ENCODE assay signal across 8 mouse cellular contexts in genomic region chr2:72234943-72235342, GRCm38 (mm10). TPM values are rescaled to one million over a fixed set of nuclear protein-coding genes. Genes with fewer than 3 reads are reported as not detected.
DNase-seq lines count a peak whose midpoint lies in the region; ATAC-seq lines count a peak whose summit lies in the region.

No protein-coding gene starts in this region.

- H3K79me2 ChIP-seq in macrophage (ENCODE audit: inconsistent target) = no peaks in the 10 kb centered on the region

- no peak overlapping the region for H3K9ac ChIP-seq in hindbrain, embryonic 13.5 days
- no peak overlapping the region for H3K9ac ChIP-seq in embryonic facial prominence, embryonic 15.5 days
- H3K9ac ChIP-seq in heart, embryonic 11.5 days (ENCODE audit: low read depth, low read length) = peak overlapping the region; percentile 65

- no peak for ATAC-seq in hindbrain, embryonic 13.5 days (ENCODE audit: low FRiP score)
- ATAC-seq in embryonic facial prominence, embryonic 15.5 days (ENCODE audit: insufficient number of reproducible peaks, low FRiP score, low TSS enrichment, low read depth) = 0 out of 2 replicates have a peak, but pooled peaks have one; percentile 32
- no peak for ATAC-seq in heart, embryonic 11.5 days (replicated peaks; ENCODE audit: insufficient number of reproducible peaks, low FRiP score, low TSS enrichment)

- H3K36me3 ChIP-seq in hindbrain, embryonic 10.5 days = no peaks in the 10 kb centered on the region
- H3K36me3 ChIP-seq in hindbrain, embryonic 13.5 days = no peaks in the 10 kb centered on the region
- no peaks in the 10 kb centered on the region for H3K36me3 ChIP-seq in embryonic facial prominence, embryonic 15.5 days
- no peaks in the 10 kb centered on the region for H3K36me3 ChIP-seq in heart, embryonic 11.5 days (ENCODE audit: control insufficient read depth, insufficient read depth, low read length)
- H3K36me3 ChIP-seq in macrophage (ENCODE audit: inconsistent target) = no peaks in the 10 kb centered on the region

- no peak overlapping the region for H3K4me2 ChIP-seq in hindbrain, embryonic 13.5 days
- no peak overlapping the region for H3K4me2 ChIP-seq in embryonic facial prominence, embryonic 15.5 days (replicated peaks)
- peak overlapping the region; percentile 34 for H3K4me2 ChIP-seq in heart, embryonic 11.5 days

- peaks cover 7% of the 10 kb centered on the region for H3K4me1 ChIP-seq in hindbrain, embryonic 10.5 days (replicated peaks)
- peaks cover 9% of the 10 kb centered on the region for H3K4me1 ChIP-seq in hindbrain, embryonic 13.5 days (replicated peaks)
- peaks cover 43% of the 10 kb centered on the region for H3K4me1 ChIP-seq in embryonic facial prominence, embryonic 15.5 days
- H3K4me1 ChIP-seq in heart, embryonic 11.5 days (ENCODE audit: control insufficient read depth, insufficient read depth, low read length) = peaks cover 17% of the 10 kb centered on the region; the same call in 1 of the 2 replicates

- H3K27ac ChIP-seq in hindbrain, embryonic 10.5 days = no peak overlapping the region
- H3K27ac ChIP-seq in hindbrain, embryonic 13.5 days = no peak overlapping the region
- H3K27ac ChIP-seq in embryonic facial prominence, embryonic 15.5 days (replicated peaks) = peak overlapping the region; percentile 88
- H3K27ac ChIP-seq in heart, embryonic 11.5 days (ENCODE audit: low read depth, low read length) = peak overlapping the region; percentile 97
- H3K27ac ChIP-seq in macrophage = peak overlapping the region; percentile 38

- H3K9me3 ChIP-seq in hindbrain, embryonic 10.5 days = no peaks in the 10 kb centered on the region
- H3K9me3 ChIP-seq in hindbrain, embryonic 13.5 days = no peaks in the 10 kb centered on the region
- H3K9me3 ChIP-seq in embryonic facial prominence, embryonic 15.5 days (replicated peaks) = no peaks in the 10 kb centered on the region
- no peaks in the 10 kb centered on the region for H3K9me3 ChIP-seq in heart, embryonic 11.5 days (replicated peaks; ENCODE audit: control insufficient read depth, low read length)

- H3K27me3 ChIP-seq in hindbrain, embryonic 10.5 days (ENCODE audit: insufficient read depth, poor library complexity, severe bottlenecking) = peaks cover 4% of the 10 kb centered on the region; the same call in 1 of the 2 replicates
- H3K27me3 ChIP-seq in hindbrain, embryonic 13.5 days = peaks cover 38% of the 10 kb centered on the region
- H3K27me3 ChIP-seq in embryonic facial prominence, embryonic 15.5 days = no peaks in the 10 kb centered on the region
- H3K27me3 ChIP-seq in heart, embryonic 11.5 days (ENCODE audit: control insufficient read depth, insufficient read depth, low read length) = no peaks in the 10 kb centered on the region

- DNase-seq in hindbrain, embryonic 10.5 days (ENCODE audit: low spot score) = peak; percentile 69
- DNase-seq in brain, adult 2 months (ENCODE audit: low read depth, low spot score) = peak; percentile 94
- DNase-seq in layer of hippocampus, postnatal 36 days = peak; percentile 57 to 74
- DNase-seq in right cerebral cortex, postnatal 14 days = peak; percentile 68

- 0% methylated on average over 3 of the region's 3 CpGs for WGBS in hindbrain, embryonic 10.5 days
- WGBS in hindbrain, embryonic 13.5 days = 4% methylated on average over 3 of the region's 3 CpGs
- WGBS in embryonic facial prominence, embryonic 15.5 days = 0% methylated on average over 3 of the region's 3 CpGs
- WGBS in heart, embryonic 11.5 days (ENCODE audit: insufficient replicate concordance) = 3% methylated on average over 3 of the region's 3 CpGs
- WGBS in macrophage (ENCODE audit: missing documents) = 0% methylated on average over 3 of the region's 3 CpGs

- H3K4me3 ChIP-seq in hindbrain, embryonic 10.5 days = no peak overlapping the region
- H3K4me3 ChIP-seq in hindbrain, embryonic 13.5 days = no peak overlapping the region
- no peak overlapping the region for H3K4me3 ChIP-seq in embryonic facial prominence, embryonic 15.5 days (replicated peaks)
- H3K4me3 ChIP-seq in heart, embryonic 11.5 days (ENCODE audit: low read depth, low read length) = no peak overlapping the region
- H3K4me3 ChIP-seq in macrophage (ENCODE audit: inconsistent target) = no peak overlapping the region

RNA-seq across cellular contexts. Expression of gene Map3k20, which starts 50.5 kb away (rescaled TPM):
- polyA plus RNA-seq in hindbrain, embryonic 10.5 days (2016; fragmentation: Nextera tagmentation; extraction: Ambion mirVana) = 7.4 and 9.4 TPM in 2 replicates
- polyA plus RNA-seq in hindbrain, embryonic 13.5 days (2015; fragmentation: Nextera tagmentation; extraction: Ambion mirVana) = 3.8 and 4.1 TPM in 2 replicates
- polyA plus RNA-seq in embryonic facial prominence, embryonic 15.5 days (2015; fragmentation: Nextera tagmentation; extraction: Ambion mirVana) = 21.0 and 23.9 TPM in 2 replicates
- polyA plus RNA-seq in heart, embryonic 11.5 days (2014; fragmentation: Nextera tagmentation; extraction: Ambion mirVana) = 62.5 and 68.7 TPM in 2 replicates
- total RNA-seq in layer of hippocampus, postnatal 36 days (2021) = 10 to 100 TPM; 10.7 to 11.5 TPM
- total RNA-seq in macrophage (2018; cell fraction: chromatin; rRNA removed) = 100 to 1,000 TPM in 2 of 26 experiments, 10 to 100 TPM in 24; 37.3 to 146 (median 66.1) TPM
- 10 to 100 TPM; 14.6 to 38.4 (median 24.7) TPM for total RNA-seq in macrophage (2018; cell fraction: cytosol; rRNA removed)
- total RNA-seq in macrophage (2018; cell fraction: nucleus; rRNA removed) = 100 to 1,000 TPM in 1 of 26 experiments, 10 to 100 TPM in 25; 21.7 to 109 (median 43.0) TPM
- 10.0 to 19.0 TPM (median 16.9 TPM) in 3 replicates for polyA plus RNA-seq in macrophage (2018)

Comparison
In these comparisons a context has a peak if more than half of its experiments do, and no peak if none do; other contexts are left out.
1. H3K27ac ChIP-seq: peak in embryonic facial prominence, embryonic 15.5 days (single experiment), heart, embryonic 11.5 days (single experiment) and macrophage (single experiment); none in hindbrain, embryonic 10.5 days (single experiment) and hindbrain, embryonic 13.5 days (single experiment).
2. Peak in every context shown above with its lines, with median percentiles within 50 percentile points of each other: DNase-seq.